12 mouse cellular contexts compared by ENCODE assay signal in the genomic region with DNA sequence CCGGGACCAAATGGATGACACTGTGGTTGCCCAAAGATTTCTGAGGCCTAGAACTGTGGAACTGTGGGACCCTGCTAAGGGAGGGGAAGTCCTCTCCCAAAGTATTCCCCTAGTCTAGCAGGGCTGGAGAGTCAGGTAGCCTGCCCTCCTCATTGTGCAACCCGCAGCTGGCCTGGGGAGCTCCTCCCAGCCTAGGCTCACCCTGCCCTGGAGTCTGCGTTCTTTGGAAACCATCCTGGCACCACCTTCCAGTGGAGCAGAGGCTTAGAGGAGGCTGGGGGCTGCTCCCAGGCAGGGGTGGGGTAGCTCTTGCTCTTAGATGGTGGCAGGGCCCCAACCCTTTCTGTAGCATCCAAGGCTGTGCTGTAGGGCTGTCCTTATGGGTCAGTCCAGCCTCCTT. TPM values are rescaled to one million over a fixed set of nuclear protein-coding genes. Genes with fewer than 3 reads are reported as not detected.
DNase-seq lines count a peak whose midpoint lies in the region; ATAC-seq and TF ChIP-seq lines count a peak whose summit lies in the region.
"Had no signal": no experiment of that assay in that cellular context is flagged by ENCODE, and none has a peak within 500 bp of the region (broad histone marks: within the 10 kb centered on the region; RNA-seq: fewer than 3 reads in every experiment).

No protein-coding gene starts in this region.

- H3K27ac ChIP-seq in heart, embryonic 12.5 days (ENCODE audit: poor library complexity, severe bottlenecking), result no peak overlapping the region
- no peak overlapping the region for H3K27ac ChIP-seq in lung, embryonic 16.5 days (ENCODE audit: low read length)
- 0 out of 2 replicates have a peak overlapping the region, but pooled peaks have one; percentile 37 for H3K27ac ChIP-seq in limb, embryonic 12.5 days
- no peak overlapping the region for H3K27ac ChIP-seq in layer of hippocampus, adult 2 months
- H3K27ac ChIP-seq: midbrain, embryonic 12.5 days had no signal

- H3K4me2 ChIP-seq in heart, embryonic 12.5 days, result no peak overlapping the region
- no peak overlapping the region for H3K4me2 ChIP-seq in lung, embryonic 16.5 days (ENCODE audit: low read depth, low read length)
- no peak overlapping the region for H3K4me2 ChIP-seq in limb, embryonic 12.5 days
- H3K4me2 ChIP-seq: lung, embryonic 14.5 days; midbrain, embryonic 12.5 days had no signal

- TF ChIP-seq CTCF in layer of hippocampus, adult 2 months (conservative IDR thresholded peaks at IDR 0.05), result no peak

- 72% methylated on average over 3 of the region's 3 CpGs for WGBS in heart, embryonic 12.5 days
- WGBS in lung, embryonic 16.5 days, result 47% methylated on average over 3 of the region's 3 CpGs
- WGBS in limb, embryonic 12.5 days, result 67% methylated on average over 3 of the region's 3 CpGs

- H3K4me1 ChIP-seq in heart, embryonic 12.5 days (replicated peaks), result peaks cover 92% of the 10 kb centered on the region
- H3K4me1 ChIP-seq in lung, embryonic 16.5 days (replicated peaks; ENCODE audit: control insufficient read depth, insufficient read depth, low read length), result peaks cover 74% of the 10 kb centered on the region
- H3K4me1 ChIP-seq in limb, embryonic 12.5 days (replicated peaks), result peaks cover 68% of the 10 kb centered on the region

- no peak for DNase-seq in heart, adult 9 months (ENCODE audit: low spot score in 2 of 2)
- DNase-seq in lung, postnatal 36 days, result no peak
- no peak for DNase-seq in thymus, postnatal 4 days
- no peak for DNase-seq in layer of hippocampus, adult 2 months (ENCODE audit: low spot score in 2 of 2)
- DNase-seq: cerebellum, adult 11 months; layer of hippocampus, postnatal 36 days; lung, embryonic 14.5 days had no signal

- H3K4me3 ChIP-seq in heart, embryonic 12.5 days, result no peak overlapping the region
- H3K4me3 ChIP-seq in lung, embryonic 16.5 days (ENCODE audit: low read length), result no peak overlapping the region
- no peak overlapping the region for H3K4me3 ChIP-seq in limb, embryonic 12.5 days (replicated peaks)
- no peak overlapping the region for H3K4me3 ChIP-seq in layer of hippocampus, adult 2 months
- H3K4me3 ChIP-seq: midbrain, embryonic 12.5 days had no signal

- no peaks in the 10 kb centered on the region for H3K36me3 ChIP-seq in heart, embryonic 12.5 days
- H3K36me3 ChIP-seq in lung, embryonic 16.5 days (ENCODE audit: control insufficient read depth, insufficient read depth, low read length), result no peaks in the 10 kb centered on the region; the same call in 1 of the 2 replicates
- no peaks in the 10 kb centered on the region for H3K36me3 ChIP-seq in limb, embryonic 12.5 days
- H3K36me3 ChIP-seq: midbrain, embryonic 12.5 days had no signal

- no peaks in the 10 kb centered on the region for H3K9me3 ChIP-seq in heart, embryonic 12.5 days (replicated peaks)
- no peaks in the 10 kb centered on the region for H3K9me3 ChIP-seq in lung, embryonic 16.5 days (ENCODE audit: control insufficient read depth, low read length)
- H3K9me3 ChIP-seq in limb, embryonic 12.5 days, result no peaks in the 10 kb centered on the region
- H3K9me3 ChIP-seq: midbrain, embryonic 12.5 days had no signal

- no peak for ATAC-seq in heart, embryonic 12.5 days (ENCODE audit: insufficient number of reproducible peaks, low FRiP score)
- ATAC-seq in lung, embryonic 16.5 days (ENCODE audit: low read depth), result no peak
- ATAC-seq in limb, embryonic 12.5 days (ENCODE audit: insufficient number of reproducible peaks, insufficient read depth, low FRiP score, low TSS enrichment, low read depth), result no peak
- ATAC-seq: CD4-positive, CD25-positive, alpha-beta regulatory T cell, adult 4 months had no signal

- H3K27me3 ChIP-seq in heart, embryonic 12.5 days (replicated peaks), result no peaks in the 10 kb centered on the region
- H3K27me3 ChIP-seq in lung, embryonic 16.5 days (ENCODE audit: control insufficient read depth, insufficient read depth, low read depth, low read length), result no peaks in the 10 kb centered on the region
- H3K27me3 ChIP-seq in limb, embryonic 12.5 days, result no peaks in the 10 kb centered on the region
- H3K27me3 ChIP-seq: midbrain, embryonic 12.5 days had no signal

- peak overlapping the region; percentile 12; the same call in 1 of the 2 replicates for H3K9ac ChIP-seq in heart, embryonic 12.5 days
- 0 out of 2 replicates have a peak overlapping the region, but pooled peaks have one; percentile 17 for H3K9ac ChIP-seq in lung, embryonic 16.5 days (ENCODE audit: low read length)
- no peak overlapping the region for H3K9ac ChIP-seq in limb, embryonic 12.5 days (replicated peaks)
- H3K9ac ChIP-seq: lung, embryonic 14.5 days; midbrain, embryonic 12.5 days had no signal

RNA-seq across cellular contexts. Expression of a gene that starts 26.0 kb away (rescaled TPM):
- polyA plus RNA-seq in heart, embryonic 12.5 days (2016; fragmentation: Nextera tagmentation; extraction: Ambion mirVana), result 7.8 and 8.6 TPM in 2 replicates
- 11.3 TPM in 2 replicates for polyA plus RNA-seq in lung, embryonic 16.5 days (2015; fragmentation: Nextera tagmentation; extraction: Ambion mirVana)
- 15.3 and 15.7 TPM in 2 replicates for polyA plus RNA-seq in limb, embryonic 12.5 days (2016; fragmentation: Nextera tagmentation; extraction: Ambion mirVana)
- total RNA-seq in layer of hippocampus, adult 2 months (2021), result 10 to 100 TPM; 26.9 to 29.5 TPM
